Mouse (Mus musculus): ENCODE data around the gene Smg1. TPM values are rescaled to one million over a fixed set of nuclear protein-coding genes. Genes with fewer than 3 reads are reported as not detected.

The Smg1 gene
- polyA plus RNA-seq, 1 experiment from 2014 or later = 21.8 TPM

GRCm38 (mm10) chr7:118242911-118243412, 508 bp downstream of the Smg1 start:
- Histone ChIP-seq H3K4me1 (peaks cover 11% of the 10 kb centered on the region), H3K4me2 (peak overlapping the region; percentile 58), H3K4me3 (peak overlapping the region; percentile 90), H3K27ac (peak overlapping the region; percentile 97), H3K27me3 (no peaks in the 10 kb centered on the region), H3K36me3 (no peaks in the 10 kb centered on the region), H3K9me3 (no peaks in the 10 kb centered on the region), H3K9ac (peak overlapping the region; percentile 88)
- under 1% methylated on average over 50 of the region's 50 CpGs for WGBS
- ATAC-seq (ENCODE audit: borderline replicate concordance, extremely low read depth, low FRiP score, low TSS enrichment) = peak; percentile 48

- Histone ChIP-seq H3K9ac (peak overlapping the region; percentile 88), H3K27me3 (no peaks in the 10 kb centered on the region), H3K4me3 (peak overlapping the region; percentile 90), H3K36me3 (no peaks in the 10 kb centered on the region), H3K27ac (peak overlapping the region; percentile 97; the same call in 1 of the 2 replicates), H3K4me1 (peaks cover 11% of the 10 kb centered on the region), H3K9me3 (no peaks in the 10 kb centered on the region), H3K4me2 (peak overlapping the region; percentile 58)
- 11% methylated on average over 6 of the region's 6 CpGs for WGBS
- ATAC-seq (ENCODE audit: borderline replicate concordance, extremely low read depth, low FRiP score, low TSS enrichment) = no peak
Observed at GRCm38 (mm10) chr7:118242309-118242708, 1.2 kb downstream of the Smg1 start.

- peaks cover 11% of the 10 kb centered on the region for H3K4me1 ChIP-seq
- no peaks in the 10 kb centered on the region for H3K9me3 ChIP-seq
- no peak overlapping the region for H3K4me2 ChIP-seq
- H3K9ac ChIP-seq = no peak overlapping the region
- H3K27me3 ChIP-seq = no peaks in the 10 kb centered on the region
- H3K27ac ChIP-seq = no peak overlapping the region
- no peaks in the 10 kb centered on the region for H3K36me3 ChIP-seq
- no peak overlapping the region for H3K4me3 ChIP-seq
- no peak for ATAC-seq (ENCODE audit: borderline replicate concordance, extremely low read depth, low FRiP score, low TSS enrichment)
Observed at GRCm38 (mm10) chr7:118240402-118240801, 3.1 kb downstream of the Smg1 start.

GRCm38 (mm10) chr7:118239996-118240395, 3.5 kb downstream of the Smg1 start:
- H3K9me3 ChIP-seq = no peaks in the 10 kb centered on the region
- no peak overlapping the region for H3K27ac ChIP-seq
- no peak overlapping the region for H3K4me2 ChIP-seq
- H3K9ac ChIP-seq = no peak overlapping the region
- no peaks in the 10 kb centered on the region for H3K27me3 ChIP-seq
- H3K4me3 ChIP-seq = no peak overlapping the region
- no peak for ATAC-seq (ENCODE audit: borderline replicate concordance, extremely low read depth, low FRiP score, low TSS enrichment)
- no peaks in the 10 kb centered on the region for H3K36me3 ChIP-seq
- peaks cover 11% of the 10 kb centered on the region for H3K4me1 ChIP-seq
- WGBS = 72% methylated on average over 5 of the region's 5 CpGs

DNA sequence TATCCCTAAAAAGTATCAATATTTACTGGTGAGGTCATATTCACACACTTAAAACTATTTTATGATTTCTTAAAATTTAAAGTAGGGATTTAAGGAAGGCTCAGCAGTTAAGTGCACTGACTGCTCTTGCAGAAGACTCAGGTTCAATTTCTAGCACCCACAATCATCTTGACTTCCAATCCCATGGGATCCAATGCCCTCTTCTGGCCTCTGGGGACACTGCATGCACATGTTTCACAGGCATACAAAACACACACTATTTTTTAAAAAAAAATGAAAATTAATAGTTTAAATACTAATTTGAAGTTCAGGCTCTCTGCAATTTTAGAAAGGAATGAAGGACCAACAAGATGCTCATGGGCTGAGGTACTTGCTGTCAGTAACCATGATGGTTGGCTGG, 6.5 kb downstream of the Smg1 start:
- Histone ChIP-seq H3K4me2 (no peak overlapping the region), H3K36me3 (no peaks in the 10 kb centered on the region), H3K27ac (no peak overlapping the region), H3K9me3 (no peaks in the 10 kb centered on the region), H3K9ac (no peak overlapping the region), H3K4me1 (peaks cover 8% of the 10 kb centered on the region; the same call in 1 of the 2 replicates), H3K4me3 (no peak overlapping the region), H3K27me3 (no peaks in the 10 kb centered on the region)
- ATAC-seq (ENCODE audit: borderline replicate concordance, extremely low read depth, low FRiP score, low TSS enrichment) = no peak

DNA sequence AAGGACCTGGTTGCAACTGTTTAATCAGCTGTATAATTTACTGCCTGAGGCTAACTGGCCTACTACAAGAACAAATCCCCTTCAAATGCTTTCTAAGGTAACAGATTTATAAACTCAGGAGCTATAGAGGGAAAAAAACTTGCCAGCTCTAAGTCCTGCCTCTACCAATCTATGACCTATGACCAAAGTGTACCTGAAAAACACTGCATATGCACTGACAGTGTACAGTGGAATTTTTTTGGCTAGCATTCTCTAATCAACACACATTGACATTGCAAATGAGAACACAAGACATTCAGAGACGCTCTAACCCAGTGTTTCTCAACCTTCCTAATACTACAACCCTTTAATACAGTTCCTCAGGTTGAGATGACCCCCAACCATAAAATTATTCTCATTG, 9.2 kb downstream of the Smg1 start:
- no peaks in the 10 kb centered on the region for H3K27me3 ChIP-seq
- H3K36me3 ChIP-seq = no peaks in the 10 kb centered on the region
- no peak overlapping the region for H3K4me3 ChIP-seq
- H3K9me3 ChIP-seq = no peaks in the 10 kb centered on the region
- ATAC-seq (ENCODE audit: borderline replicate concordance, extremely low read depth, low FRiP score, low TSS enrichment) = no peak
- no peak overlapping the region for H3K9ac ChIP-seq
- WGBS = 97% methylated on average over 1 of the region's 1 CpGs
- H3K4me1 ChIP-seq = no peaks in the 10 kb centered on the region
- no peak overlapping the region for H3K4me2 ChIP-seq
- H3K27ac ChIP-seq = no peak overlapping the region

- Histone ChIP-seq H3K4me2 (no peak overlapping the region), H3K4me3 (no peak overlapping the region), H3K9me3 (no peaks in the 10 kb centered on the region), H3K27ac (no peak overlapping the region), H3K36me3 (no peaks in the 10 kb centered on the region), H3K9ac (no peak overlapping the region), H3K4me1 (no peaks in the 10 kb centered on the region), H3K27me3 (no peaks in the 10 kb centered on the region)
- no peak for ATAC-seq (ENCODE audit: borderline replicate concordance, extremely low read depth, low FRiP score, low TSS enrichment)
Observed at GRCm38 (mm10) chr7:118232613-118233012, 10.9 kb downstream of the Smg1 start.

- 92% methylated on average over 2 of the region's 2 CpGs for WGBS
- H3K4me1 ChIP-seq = no peaks in the 10 kb centered on the region
Observed at GRCm38 (mm10) chr7:118219777-118220176, 23.7 kb downstream of the Smg1 start.

DNA sequence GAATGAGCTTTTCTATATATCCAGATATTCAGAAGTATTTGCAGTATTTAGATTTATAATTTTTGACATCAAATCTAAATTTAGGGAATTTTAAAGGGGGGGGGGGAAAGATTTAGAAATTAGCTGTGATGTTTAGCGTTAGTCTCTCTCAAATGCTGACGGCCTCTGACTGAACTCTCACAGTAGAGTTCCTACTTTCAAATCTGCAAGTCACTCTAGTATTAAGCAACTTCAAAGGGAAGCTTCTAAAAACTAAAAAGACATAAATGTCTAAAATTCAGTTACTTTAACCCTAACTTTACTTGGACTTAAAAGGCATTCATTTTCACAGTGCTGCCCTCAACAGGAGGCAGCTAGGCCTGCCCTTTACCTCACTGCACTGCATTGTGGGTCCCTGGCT, 37.1 kb downstream of the Smg1 start:
- no peak overlapping the region for H3K4me3 ChIP-seq
- no peaks in the 10 kb centered on the region for H3K27me3 ChIP-seq
- H3K9ac ChIP-seq = no peak overlapping the region
- no peaks in the 10 kb centered on the region for H3K9me3 ChIP-seq
- no peak for ATAC-seq (ENCODE audit: borderline replicate concordance, extremely low read depth, low FRiP score, low TSS enrichment)
- H3K4me2 ChIP-seq = no peak overlapping the region
- no peaks in the 10 kb centered on the region for H3K4me1 ChIP-seq
- H3K36me3 ChIP-seq = peaks cover 39% of the 10 kb centered on the region
- WGBS = 92% methylated on average over 2 of the region's 2 CpGs
- H3K27ac ChIP-seq = no peak overlapping the region

More at GRCm38 (mm10) chr7:118219777-118220176, 23.7 kb downstream of the Smg1 start:
- no peak overlapping the region for H3K4me2 ChIP-seq
- ATAC-seq (ENCODE audit: borderline replicate concordance, extremely low read depth, low FRiP score, low TSS enrichment) = no peak
- H3K4me3 ChIP-seq = no peak overlapping the region
- H3K9ac ChIP-seq = no peak overlapping the region
- no peaks in the 10 kb centered on the region for H3K36me3 ChIP-seq
- H3K27me3 ChIP-seq = no peaks in the 10 kb centered on the region
- H3K9me3 ChIP-seq = no peaks in the 10 kb centered on the region
- no peak overlapping the region for H3K27ac ChIP-seq

- peaks cover 44% of the 10 kb centered on the region for H3K36me3 ChIP-seq
- no peak overlapping the region for H3K9ac ChIP-seq
- H3K4me2 ChIP-seq = no peak overlapping the region
- H3K4me1 ChIP-seq = no peaks in the 10 kb centered on the region
- H3K4me3 ChIP-seq = no peak overlapping the region
- H3K27ac ChIP-seq = no peak overlapping the region
- WGBS = 83% methylated on average over 4 of the region's 4 CpGs
- H3K9me3 ChIP-seq = no peaks in the 10 kb centered on the region
- no peak for ATAC-seq (ENCODE audit: borderline replicate concordance, extremely low read depth, low FRiP score, low TSS enrichment)
- H3K27me3 ChIP-seq = no peaks in the 10 kb centered on the region
Observed at GRCm38 (mm10) chr7:118195756-118196155, 47.7 kb downstream of the Smg1 start.

DNA sequence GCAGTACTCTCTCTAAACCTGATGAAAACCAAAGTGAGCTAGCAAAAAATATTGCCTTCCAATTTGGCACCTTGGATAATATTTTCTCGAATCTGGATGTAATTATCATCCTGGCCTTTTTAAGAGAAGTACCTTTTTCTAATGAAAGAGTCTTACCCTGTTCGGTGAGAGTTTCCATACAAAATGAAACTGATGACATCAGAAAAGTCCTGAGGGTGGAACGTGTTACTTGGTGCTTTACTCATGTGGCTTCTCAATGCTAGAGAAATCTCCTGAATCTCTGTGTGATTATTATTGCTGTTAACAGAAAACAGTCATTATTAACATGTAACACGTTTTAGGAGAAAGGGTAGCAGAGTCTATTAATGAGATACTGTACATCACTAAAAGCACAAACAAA, 57.6 kb downstream of the Smg1 start:
- WGBS = 88% methylated on average over 4 of the region's 4 CpGs
- Histone ChIP-seq H3K36me3 (peaks cover 59% of the 10 kb centered on the region), H3K9me3 (no peaks in the 10 kb centered on the region), H3K9ac (no peak overlapping the region), H3K27me3 (no peaks in the 10 kb centered on the region), H3K4me1 (no peaks in the 10 kb centered on the region), H3K4me2 (no peak overlapping the region), H3K27ac (no peak overlapping the region), H3K4me3 (no peak overlapping the region)
- ATAC-seq (ENCODE audit: borderline replicate concordance, extremely low read depth, low FRiP score, low TSS enrichment) = no peak

- Histone ChIP-seq H3K27me3 (no peaks in the 10 kb centered on the region), H3K4me2 (no peak overlapping the region), H3K4me1 (no peaks in the 10 kb centered on the region), H3K27ac (no peak overlapping the region), H3K9me3 (no peaks in the 10 kb centered on the region), H3K9ac (no peak overlapping the region), H3K36me3 (peaks cover 59% of the 10 kb centered on the region), H3K4me3 (no peak overlapping the region)
- whole genome bisulfite sequencing = 86% methylated on average over 1 of the region's 1 CpGs
- no peak for ATAC-seq (ENCODE audit: borderline replicate concordance, extremely low read depth, low FRiP score, low TSS enrichment)
Observed at GRCm38 (mm10) chr7:118184604-118185003, 58.9 kb downstream of the Smg1 start.

DNA sequence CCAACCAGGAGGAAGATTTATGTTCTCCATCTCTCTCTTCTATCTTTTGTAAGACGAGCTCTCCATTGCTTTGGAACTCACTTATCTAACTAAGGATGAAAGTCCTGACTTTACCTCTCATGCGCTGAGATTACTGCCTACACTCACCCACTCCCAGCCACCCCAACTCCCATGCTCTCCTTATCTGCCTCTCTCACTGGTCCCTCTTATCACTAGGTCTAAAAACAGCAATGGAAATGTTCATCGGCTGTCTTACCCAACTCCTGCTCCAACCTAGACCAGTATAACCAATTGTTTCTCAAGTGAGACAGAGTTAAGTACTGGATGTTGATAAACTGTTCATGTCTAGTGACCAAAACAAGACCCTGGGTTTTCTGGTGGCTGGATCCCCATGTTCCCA, 62.3 kb downstream of the Smg1 start:
- Histone ChIP-seq H3K9ac (no peak overlapping the region), H3K4me1 (no peaks in the 10 kb centered on the region), H3K27ac (no peak overlapping the region), H3K4me2 (no peak overlapping the region), H3K36me3 (peaks cover 65% of the 10 kb centered on the region), H3K4me3 (no peak overlapping the region), H3K9me3 (no peaks in the 10 kb centered on the region), H3K27me3 (no peaks in the 10 kb centered on the region)
- 78% methylated on average over 3 of the region's 3 CpGs for WGBS
- no peak for ATAC-seq (ENCODE audit: borderline replicate concordance, extremely low read depth, low FRiP score, low TSS enrichment)

Data from lung, embryonic 15.5 days (tissue).